Mouse (Mus musculus) hindbrain, postnatal 0 days (tissue): ENCODE data around the gene Nell1. TPM values are rescaled to one million over a fixed set of nuclear protein-coding genes. Genes with fewer than 3 reads are reported as not detected.

ENCODE experiments used
- ATAC-seq: fragments of 200-750 bp; cut with Nextera tagmentation; 2 replicates; pipeline ENCODE4 v1.8.0; 2017; ENCODE audit warnings: mild to moderate bottlenecking, moderate TSS enrichment, moderate library complexity
- DNase-seq: peaks from one replicate; pipeline ENCODE4 v3.0.0-alpha.2; 2015; ENCODE audit warnings: low spot score
- H3K27ac ChIP-seq: fragments of 300-500 bp; sonication (generic); 2 replicates; pipeline ENCODE4 v1.5.1; 2014; ENCODE audit warnings: mild to moderate bottlenecking
- H3K27me3 ChIP-seq: fragments of 300-500 bp; sonication (generic); 2 replicates; pipeline ENCODE4 v1.6.1; 2014; ENCODE audit warnings: low read length, mixed read lengths; ENCODE audit not compliant: insufficient read depth
- H3K36me3 ChIP-seq: fragments of 300-500 bp; sonication (generic); 2 replicates; pipeline ENCODE4 v1.6.1; 2014; ENCODE audit warnings: low read length, mixed read lengths; ENCODE audit not compliant: insufficient read depth
- H3K4me1 ChIP-seq: fragments of 300-500 bp; sonication (generic); 2 replicates; pipeline ENCODE4 v1.6.1; 2014; ENCODE audit warnings: antibody characterized with exemption, low read length, mixed read lengths; ENCODE audit not compliant: insufficient read depth
- H3K4me2 ChIP-seq: fragments of 300-500 bp; sonication (generic); 2 replicates; pipeline ENCODE4 v1.6.1; 2014; ENCODE audit warnings: low read depth, mild to moderate bottlenecking, low read length, moderate library complexity, mixed read lengths
- H3K4me3 ChIP-seq: fragments of 300-500 bp; sonication (generic); 2 replicates; pipeline ENCODE4 v1.5.1; 2014; ENCODE audit warnings: low read length
- H3K9ac ChIP-seq: fragments of 300-500 bp; sonication (generic); replicated peaks from 2 replicates; pipeline ENCODE4 v1.6.1; 2014; ENCODE audit warnings: mild to moderate bottlenecking, low read length, moderate library complexity, mixed read lengths
- H3K9me3 ChIP-seq: fragments of 300-500 bp; sonication (generic); 2 replicates; pipeline ENCODE4 v1.6.1; 2016; ENCODE audit warnings: low read length, mixed read lengths
- CTCF ChIP-seq: IDR thresholded peaks from 2 replicates; pipeline ENCODE4 v1.5.1; 2016; ENCODE audit warnings: antibody characterized with exemption, control low read depth, low read depth
- WGBS: fragments of 180-500 bp; shearing (Covaris S2); extraction: QIAGEN DNeasy Blood & Tissue Kit; methylation state at CpG from one replicate; pipeline ENCODE4 v1.1.7; 2014; 5-methylcytosine and 5-hydroxymethylcytosine counted together
- polyA plus RNA-seq: library from polyadenylated mRNA; unstranded; fragments of >200 nt; fragmentation: Nextera tagmentation; extraction: Ambion mirVana; gene quantifications from 2 replicates; pipeline ENCODE4 v1.2.1, GENCODE M21; 2015
- total RNA-seq: library from RNA; depleted of rRNA; stranded (reverse); fragments of >200 nt; gene quantifications from 2 replicates; pipeline ENCODE4 v1.2.3, GENCODE M21; 2014

Nell1 gene
- total and polyA plus RNA-seq, 2 experiments from 2014 or later: 37.8 to 66.4 TPM

- no peak for TF ChIP-seq CTCF
- Histone ChIP-seq H3K4me2 (no peak overlapping the region), H3K4me1 (no peaks in the 10 kb centered on the region), H3K36me3 (no peaks in the 10 kb centered on the region), H3K9ac (no peak overlapping the region), H3K9me3 (no peaks in the 10 kb centered on the region), H3K27me3 (no peaks in the 10 kb centered on the region), H3K27ac (no peak overlapping the region), H3K4me3 (no peak overlapping the region)
- ATAC-seq (no peak), DNase-seq (no peak)
- WGBS: 65% methylated on average over 6 of the region's 6 CpGs
Observed at GRCm38 (mm10) chr7:50041112-50041511, 66.4 kb downstream of the Nell1 start.

DNA sequence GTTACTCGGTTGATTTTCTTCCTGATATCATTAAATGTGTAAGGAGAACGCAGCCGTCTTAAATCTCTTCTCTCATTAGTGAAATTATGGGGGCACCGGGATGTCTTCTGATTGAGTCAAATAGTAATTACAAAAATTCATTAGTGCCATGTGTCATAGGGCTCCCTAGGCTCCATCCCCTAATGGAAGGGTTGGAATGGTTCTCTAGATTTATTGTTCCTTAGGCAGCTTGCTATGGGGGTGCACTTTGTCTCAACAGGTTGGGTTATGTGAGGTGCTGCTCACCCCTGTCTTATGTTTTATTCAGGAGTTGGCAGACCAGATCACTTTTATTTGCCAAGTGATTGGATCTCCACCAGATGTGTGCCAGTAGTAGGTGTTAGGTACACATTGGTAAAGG is 75.5 kb downstream of the Nell1 start:
- H3K4me3 ChIP-seq: no peak overlapping the region
- H3K27ac ChIP-seq: no peak overlapping the region
- no peak for TF ChIP-seq CTCF
- H3K4me1 ChIP-seq: no peaks in the 10 kb centered on the region
- no peak overlapping the region for H3K9ac ChIP-seq
- ATAC-seq (no peak), DNase-seq (no peak)
- H3K9me3 ChIP-seq: no peaks in the 10 kb centered on the region
- WGBS: 76% methylated on average over 4 of the region's 4 CpGs
- H3K4me2 ChIP-seq: no peak overlapping the region
- no peaks in the 10 kb centered on the region for H3K27me3 ChIP-seq
- H3K36me3 ChIP-seq: no peaks in the 10 kb centered on the region

- Histone ChIP-seq H3K9me3 (no peaks in the 10 kb centered on the region), H3K4me2 (no peak overlapping the region), H3K36me3 (no peaks in the 10 kb centered on the region), H3K27ac (no peak overlapping the region), H3K4me1 (no peaks in the 10 kb centered on the region), H3K4me3 (no peak overlapping the region), H3K9ac (no peak overlapping the region), H3K27me3 (no peaks in the 10 kb centered on the region)
- ATAC-seq: no peak
- DNase-seq: no peak
- 81% methylated on average over 2 of the region's 2 CpGs for WGBS
- no peak for TF ChIP-seq CTCF
Observed at GRCm38 (mm10) chr7:50053704-50054103, 79.0 kb downstream of the Nell1 start.

DNA sequence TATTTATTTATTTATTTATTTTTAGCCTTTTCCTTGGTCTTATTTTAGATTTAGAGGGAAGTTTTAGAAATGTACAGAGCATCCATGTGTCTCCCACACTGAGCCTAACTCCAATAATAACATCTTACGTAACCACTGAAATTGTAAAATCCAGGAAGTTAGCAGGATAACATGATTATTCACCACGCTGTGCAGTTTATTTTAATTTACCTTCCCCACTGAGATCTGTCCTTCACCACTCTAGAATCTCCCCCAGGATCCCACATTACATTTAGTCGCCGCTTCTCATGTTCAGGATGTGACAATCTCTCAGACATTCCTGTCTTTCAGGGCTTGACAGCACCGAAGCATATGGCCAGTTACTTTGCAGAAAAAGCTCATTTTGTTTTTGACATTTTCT is 119.8 kb downstream of the Nell1 start:
- DNase-seq (no peak), ATAC-seq (no peak)
- Histone ChIP-seq H3K9me3 (no peaks in the 10 kb centered on the region), H3K4me3 (no peak overlapping the region), H3K27me3 (no peaks in the 10 kb centered on the region), H3K27ac (no peak overlapping the region), H3K36me3 (no peaks in the 10 kb centered on the region), H3K4me1 (no peaks in the 10 kb centered on the region), H3K9ac (no peak overlapping the region), H3K4me2 (no peak overlapping the region)
- WGBS: 69% methylated on average over 5 of the region's 5 CpGs
- TF ChIP-seq CTCF: no peak

DNA sequence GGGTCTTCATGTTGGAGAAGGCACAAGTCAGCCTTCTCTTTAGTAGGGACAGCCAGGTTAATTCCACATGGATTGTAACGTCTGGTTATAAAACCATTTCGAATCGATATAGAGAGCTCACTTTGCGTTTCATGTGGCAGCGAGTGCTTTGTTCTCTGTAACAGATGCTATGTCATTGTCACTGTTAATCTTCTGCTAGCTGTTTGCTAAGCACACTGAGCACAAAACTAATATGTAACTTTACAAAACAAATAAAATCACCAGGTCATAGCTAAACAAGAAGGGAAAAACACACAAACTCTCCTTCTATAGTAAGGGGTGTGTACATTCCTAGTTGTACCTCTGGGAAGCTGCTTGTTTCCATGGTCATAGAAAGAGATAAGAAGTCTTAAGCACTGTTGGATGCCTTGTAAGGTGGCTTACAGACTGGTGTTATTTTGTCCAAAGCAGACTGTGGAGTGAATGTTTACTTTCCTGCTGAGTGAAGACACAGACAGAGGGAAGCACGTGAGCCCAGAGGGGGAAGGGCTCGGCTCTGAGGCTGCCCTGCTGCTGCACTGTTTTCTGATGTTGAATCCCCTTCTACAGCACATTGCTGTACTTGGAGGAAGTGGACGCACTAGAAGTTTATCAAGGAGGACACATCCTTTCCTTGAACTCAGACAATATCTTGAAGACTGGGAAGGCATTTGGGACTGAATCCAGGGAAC is 131.1 kb downstream of the Nell1 start:
- no peak for TF ChIP-seq CTCF
- 40% methylated on average over 8 of the region's 8 CpGs for WGBS
- H3K27ac ChIP-seq: no peak overlapping the region
- H3K4me3 ChIP-seq: no peak overlapping the region
- peak; percentile 30 for DNase-seq
- H3K9me3 ChIP-seq: no peaks in the 10 kb centered on the region
- no peaks in the 10 kb centered on the region for H3K36me3 ChIP-seq
- H3K4me2 ChIP-seq: no peak overlapping the region
- H3K9ac ChIP-seq: no peak overlapping the region
- no peaks in the 10 kb centered on the region for H3K4me1 ChIP-seq
- no peaks in the 10 kb centered on the region for H3K27me3 ChIP-seq
- ATAC-seq: no peak

DNA sequence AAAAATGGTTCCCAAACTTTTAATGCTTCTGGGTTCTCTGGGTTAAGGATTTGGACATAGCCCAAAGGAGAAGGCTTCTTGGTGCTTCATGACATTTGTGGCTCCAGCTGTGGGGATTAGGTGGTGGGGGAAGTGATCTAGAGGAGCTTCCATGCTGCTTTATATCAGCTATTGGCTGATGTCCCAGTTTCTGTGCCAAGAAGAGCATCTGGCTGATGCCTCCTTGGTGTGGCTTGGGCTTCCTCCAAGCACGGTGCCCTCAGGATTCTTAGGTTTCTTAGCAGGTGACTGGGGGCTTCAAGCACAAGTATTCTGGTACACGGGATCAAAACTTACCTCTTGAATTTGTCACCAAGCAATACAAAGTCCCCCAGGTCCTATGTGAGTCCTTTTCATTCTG is 132.6 kb downstream of the Nell1 start:
- H3K27me3 ChIP-seq: no peaks in the 10 kb centered on the region
- no peaks in the 10 kb centered on the region for H3K9me3 ChIP-seq
- WGBS: 51% methylated on average over 2 of the region's 2 CpGs
- H3K36me3 ChIP-seq: no peaks in the 10 kb centered on the region
- H3K4me2 ChIP-seq: no peak overlapping the region
- ATAC-seq: no peak
- H3K4me1 ChIP-seq: no peaks in the 10 kb centered on the region
- no peak overlapping the region for H3K27ac ChIP-seq
- peak; percentile 68 for DNase-seq
- no peak overlapping the region for H3K9ac ChIP-seq
- H3K4me3 ChIP-seq: no peak overlapping the region
- TF ChIP-seq CTCF: no peak

- H3K4me3 ChIP-seq: no peak overlapping the region
- 84% methylated on average over 5 of the region's 5 CpGs for WGBS
Observed at GRCm38 (mm10) chr7:50118348-50118747, 143.7 kb downstream of the Nell1 start.

More at GRCm38 (mm10) chr7:50118348-50118747, 143.7 kb downstream of the Nell1 start:
- H3K36me3 ChIP-seq: no peaks in the 10 kb centered on the region
- TF ChIP-seq CTCF: no peak
- no peaks in the 10 kb centered on the region for H3K9me3 ChIP-seq
- H3K9ac ChIP-seq: no peak overlapping the region
- H3K27ac ChIP-seq: no peak overlapping the region
- no peak overlapping the region for H3K4me2 ChIP-seq
- H3K27me3 ChIP-seq: no peaks in the 10 kb centered on the region
- DNase-seq: no peak
- no peaks in the 10 kb centered on the region for H3K4me1 ChIP-seq
- ATAC-seq: no peak
